Mouse (Mus musculus): Measurements from ENCODE around the gene Plac9a. TPM values are rescaled to one million over a fixed set of nuclear protein-coding genes. Genes with fewer than 3 reads are reported as not detected.
A peak's percentile ranks its signal among the peaks of the same experiment; 100 is the strongest.
"Not testable (repeated sequence)": the region's sequence is repeated elsewhere in the genome, so short reads cannot be mapped to it uniquely, and the experiment has no call there.

Gene Plac9a
- total RNA-seq, 2 experiments from 2014 or later, result not detected

- Histone ChIP-seq H3K27ac (no peak overlapping the region), H3K4me3 (no peak overlapping the region)
- intact Hi-C loops (cut with DNase I), result no loop called here
- no peak for TF ChIP-seq CTCF (IDR thresholded peaks at IDR 0.05)
- no peak for DNase-seq (ENCODE audit: extremely low spot score in 1 of 2, low spot score in 2 of 2)
These were observed 47.5 kb downstream of the Plac9a start for GRCm38 (mm10) chr14:25855241-25855885.

- no peak for DNase-seq (ENCODE audit: extremely low spot score in 1 of 2, low spot score in 2 of 2)
- TF ChIP-seq CTCF (IDR thresholded peaks at IDR 0.05), result no peak
- Histone ChIP-seq H3K4me3 (no peak overlapping the region), H3K27ac (no peak overlapping the region)
- intact Hi-C loops (cut with DNase I), result no loop called here
These were observed 49.0 kb downstream of the Plac9a start for GRCm38 (mm10) chr14:25853717-25854452.

- Histone ChIP-seq H3K4me3 (no peak overlapping the region), H3K27ac (no peak overlapping the region)
- TF ChIP-seq CTCF (IDR thresholded peaks at IDR 0.05), result no peak
- no peak for DNase-seq (ENCODE audit: extremely low spot score in 1 of 2, low spot score in 2 of 2)
- intact Hi-C loops (cut with DNase I), result no loop called here
These were observed 49.6 kb downstream of the Plac9a start for GRCm38 (mm10) chr14:25853295-25853694.

- Histone ChIP-seq H3K27ac (peak overlapping the region; percentile 73), H3K4me3 (no peak overlapping the region)
- no peak for TF ChIP-seq CTCF (IDR thresholded peaks at IDR 0.05)
- no peak for DNase-seq (ENCODE audit: extremely low spot score in 1 of 2, low spot score in 2 of 2)
- intact Hi-C loops (cut with DNase I), result no loop called here
These were observed 50.8 kb downstream of the Plac9a start for GRCm38 (mm10) chr14:25852121-25852561.

GRCm38 (mm10) chr14:25851189-25851588, 51.7 kb downstream of the Plac9a start:
- peak overlapping the region; percentile 73 for H3K27ac ChIP-seq
- no peak overlapping the region for H3K4me3 ChIP-seq
- no peak for DNase-seq (ENCODE audit: extremely low spot score in 1 of 2, low spot score in 2 of 2)
- intact Hi-C loops (cut with DNase I), result no loop called here
- TF ChIP-seq CTCF (IDR thresholded peaks at IDR 0.05), result no peak

GRCm38 (mm10) chr14:25850433-25850832, 52.5 kb downstream of the Plac9a start:
- intact Hi-C loops (cut with DNase I), result no loop called here
- no peak for DNase-seq (ENCODE audit: extremely low spot score in 1 of 2, low spot score in 2 of 2)
- no peak overlapping the region for H3K4me3 ChIP-seq
- no peak for TF ChIP-seq CTCF (IDR thresholded peaks at IDR 0.05)
- no peak overlapping the region for H3K27ac ChIP-seq

GRCm38 (mm10) chr14:25848708-25849107, 54.2 kb downstream of the Plac9a start:
- H3K27ac ChIP-seq; intact Hi-C loops (cut with DNase I); H3K4me3 ChIP-seq; DNase-seq (ENCODE audit: extremely low spot score in 1 of 2, low spot score in 2 of 2): not testable (repeated sequence)

- TF ChIP-seq CTCF (IDR thresholded peaks at IDR 0.05), result no peak
- no peak overlapping the region for H3K27ac ChIP-seq
- DNase-seq (ENCODE audit: extremely low spot score in 1 of 2, low spot score in 2 of 2), result no peak
- H3K4me3 ChIP-seq, result no peak overlapping the region
- intact Hi-C loops (cut with DNase I), result no loop called here
These were observed 54.7 kb downstream of the Plac9a start for GRCm38 (mm10) chr14:25848237-25848636.

GRCm38 (mm10) chr14:25847660-25848059, 55.2 kb downstream of the Plac9a start:
- no peak for DNase-seq (ENCODE audit: extremely low spot score in 1 of 2, low spot score in 2 of 2)
- no peak overlapping the region for H3K4me3 ChIP-seq
- H3K27ac ChIP-seq, result no peak overlapping the region
- intact Hi-C loops (cut with DNase I), result no loop called here
- no peak for TF ChIP-seq CTCF (IDR thresholded peaks at IDR 0.05)

GRCm38 (mm10) chr14:25846516-25846915, 56.4 kb downstream of the Plac9a start:
- DNase-seq (ENCODE audit: extremely low spot score in 1 of 2, low spot score in 2 of 2), result no peak
- H3K27ac ChIP-seq, result no peak overlapping the region
- no peak for TF ChIP-seq CTCF (IDR thresholded peaks at IDR 0.05)
- intact Hi-C loops (cut with DNase I), result no loop called here
- no peak overlapping the region for H3K4me3 ChIP-seq

- no peak for DNase-seq (ENCODE audit: extremely low spot score in 1 of 2, low spot score in 2 of 2)
- no peak for TF ChIP-seq CTCF (IDR thresholded peaks at IDR 0.05)
- Histone ChIP-seq H3K27ac (no peak overlapping the region), H3K4me3 (no peak overlapping the region)
- intact Hi-C loops (cut with DNase I), result no loop called here
These were observed 57.0 kb downstream of the Plac9a start for GRCm38 (mm10) chr14:25845832-25846383.

- TF ChIP-seq CTCF (IDR thresholded peaks at IDR 0.05), result no peak
- no peak for DNase-seq (ENCODE audit: extremely low spot score in 1 of 2, low spot score in 2 of 2)
- no peak overlapping the region for H3K27ac ChIP-seq
- H3K4me3 ChIP-seq, result no peak overlapping the region
- intact Hi-C loops (cut with DNase I), result no loop called here
These were observed 58.5 kb downstream of the Plac9a start for GRCm38 (mm10) chr14:25844372-25844771.

Data from left cerebral cortex, adult 2 months (tissue).